Mouse (Mus musculus) neural tube, embryonic 12.5 days (tissue): Measurements from ENCODE around the gene Tnip3. TPM values are rescaled to one million over a fixed set of nuclear protein-coding genes. Genes with fewer than 3 reads are reported as not detected.

ENCODE experiments used
- ATAC-seq: fragments of 200-750 bp; cut with Nextera tagmentation; 2 replicates; pipeline ENCODE4 v1.8.0; 2017; ENCODE audit warnings: low read depth, mild to moderate bottlenecking, moderate TSS enrichment, moderate library complexity; ENCODE audit not compliant: low FRiP score
- H3K27ac ChIP-seq: fragments of 300-500 bp; sonication (generic); 2 replicates; pipeline ENCODE4 v1.5.1; 2016
- H3K27me3 ChIP-seq: fragments of 300-500 bp; sonication (generic); replicated peaks from 2 replicates; pipeline ENCODE4 v1.6.1; 2016; ENCODE audit warnings: mild to moderate bottlenecking
- H3K36me3 ChIP-seq: fragments of 300-500 bp; sonication (generic); 2 replicates; pipeline ENCODE4 v1.6.1; 2016; ENCODE audit warnings: mild to moderate bottlenecking
- H3K4me1 ChIP-seq: fragments of 300-500 bp; sonication (generic); 2 replicates; pipeline ENCODE4 v1.6.1; 2016
- H3K4me2 ChIP-seq: fragments of 300-500 bp; sonication (generic); replicated peaks from 2 replicates; pipeline ENCODE4 v1.6.1; 2016; ENCODE audit warnings: mild to moderate bottlenecking
- H3K4me3 ChIP-seq: fragments of 300-500 bp; sonication (generic); 2 replicates; pipeline ENCODE4 v1.5.1; 2016
- H3K9ac ChIP-seq: fragments of 300-500 bp; sonication (generic); 2 replicates; pipeline ENCODE4 v1.6.1; 2016; ENCODE audit warnings: mild to moderate bottlenecking
- H3K9me3 ChIP-seq: fragments of 300-500 bp; sonication (generic); 2 replicates; pipeline ENCODE4 v1.6.1; 2016; ENCODE audit warnings: mild to moderate bottlenecking
- WGBS: fragments of 180-500 bp; shearing (Covaris S2); methylation state at CpG from one replicate; pipeline ENCODE4 v1.1.7; 2016; 5-methylcytosine and 5-hydroxymethylcytosine counted together
- polyA plus RNA-seq: library from polyadenylated mRNA; unstranded; fragments of >200 nt; fragmentation: Nextera tagmentation; extraction: Ambion mirVana; gene quantifications from 2 replicates; pipeline ENCODE4 v1.2.1, GENCODE M21; 2016

Gene Tnip3
- polyA plus RNA-seq, result not detected in 2 replicates

- H3K4me2 ChIP-seq, result no peak within 1 kb of the TSS
- no peak within 1 kb of the TSS for H3K27ac ChIP-seq
- no peaks in the 10 kb centered on the region for H3K36me3 ChIP-seq
- ATAC-seq, result no peak
- H3K9ac ChIP-seq, result no peak within 1 kb of the TSS
- H3K9me3 ChIP-seq, result no peaks in the 10 kb centered on the region
- no peak within 1 kb of the TSS for H3K4me3 ChIP-seq
- 90% methylated on average over 5 of the region's 5 CpGs for WGBS
- H3K27me3 ChIP-seq, result no peaks in the 10 kb centered on the region
- H3K4me1 ChIP-seq, result no peaks in the 10 kb centered on the region
Observed at GRCm38 (mm10) chr6:65525192-65525591, at the start of gene Tnip3. TSS of gene Tnip3 (plus strand) at chr6:65525313.

- H3K4me2 ChIP-seq, result no peak overlapping the region
- no peaks in the 10 kb centered on the region for H3K27me3 ChIP-seq
- no peaks in the 10 kb centered on the region for H3K36me3 ChIP-seq
- H3K9ac ChIP-seq, result no peak overlapping the region
- no peak overlapping the region for H3K27ac ChIP-seq
- ATAC-seq, result no peak
- no peaks in the 10 kb centered on the region for H3K9me3 ChIP-seq
- H3K4me3 ChIP-seq, result no peak overlapping the region
- H3K4me1 ChIP-seq, result no peaks in the 10 kb centered on the region
Observed at GRCm38 (mm10) chr6:65498786-65499185, 26.3 kb upstream of the Tnip3 start.

GRCm38 (mm10) chr6:65510051-65510669 is 15.0 kb upstream of the Tnip3 start:
- H3K9ac ChIP-seq, result no peak overlapping the region
- no peaks in the 10 kb centered on the region for H3K27me3 ChIP-seq
- no peak overlapping the region for H3K27ac ChIP-seq
- H3K36me3 ChIP-seq, result no peaks in the 10 kb centered on the region
- 49% methylated on average over 4 of the region's 4 CpGs for WGBS
- ATAC-seq, result peak; percentile 93
- H3K4me3 ChIP-seq, result no peak overlapping the region
- H3K4me1 ChIP-seq, result no peaks in the 10 kb centered on the region
- H3K9me3 ChIP-seq, result no peaks in the 10 kb centered on the region
- no peak overlapping the region for H3K4me2 ChIP-seq

GRCm38 (mm10) chr6:65513813-65514212 is 11.3 kb upstream of the Tnip3 start:
- H3K36me3 ChIP-seq, result no peaks in the 10 kb centered on the region
- no peaks in the 10 kb centered on the region for H3K9me3 ChIP-seq
- no peak overlapping the region for H3K9ac ChIP-seq
- H3K4me2 ChIP-seq, result no peak overlapping the region
- H3K4me3 ChIP-seq, result no peak overlapping the region
- H3K4me1 ChIP-seq, result no peaks in the 10 kb centered on the region
- H3K27me3 ChIP-seq, result no peaks in the 10 kb centered on the region
- 97% methylated on average over 3 of the region's 3 CpGs for WGBS
- H3K27ac ChIP-seq, result no peak overlapping the region
- ATAC-seq, result no peak

GRCm38 (mm10) chr6:65516759-65517158 is 8.4 kb upstream of the Tnip3 start:
- 88% methylated on average over 8 of the region's 8 CpGs for WGBS
- H3K4me3 ChIP-seq, result no peak overlapping the region
- H3K4me2 ChIP-seq, result no peak overlapping the region
- no peak for ATAC-seq
- H3K9ac ChIP-seq, result no peak overlapping the region
- H3K9me3 ChIP-seq, result no peaks in the 10 kb centered on the region
- no peaks in the 10 kb centered on the region for H3K27me3 ChIP-seq
- H3K36me3 ChIP-seq, result no peaks in the 10 kb centered on the region
- H3K4me1 ChIP-seq, result no peaks in the 10 kb centered on the region
- H3K27ac ChIP-seq, result no peak overlapping the region

- H3K9me3 ChIP-seq, result no peaks in the 10 kb centered on the region
Observed at GRCm38 (mm10) chr6:65520821-65521220, 4.3 kb upstream of the Tnip3 start.

GRCm38 (mm10) chr6:65527892-65528291 is 2.8 kb downstream of the Tnip3 start:
- Histone ChIP-seq H3K36me3 (no peaks in the 10 kb centered on the region), H3K27me3 (no peaks in the 10 kb centered on the region), H3K27ac (no peak overlapping the region), H3K9me3 (no peaks in the 10 kb centered on the region), H3K4me2 (no peak overlapping the region), H3K4me3 (no peak overlapping the region), H3K4me1 (no peaks in the 10 kb centered on the region), H3K9ac (no peak overlapping the region)
- WGBS, result 86% methylated on average over 1 of the region's 1 CpGs
- ATAC-seq, result no peak

More at GRCm38 (mm10) chr6:65520821-65521220, 4.3 kb upstream of the Tnip3 start:
- Histone ChIP-seq H3K4me1 (no peaks in the 10 kb centered on the region), H3K27ac (no peak overlapping the region), H3K9ac (no peak overlapping the region), H3K36me3 (no peaks in the 10 kb centered on the region), H3K4me3 (no peak overlapping the region), H3K4me2 (no peak overlapping the region), H3K27me3 (no peaks in the 10 kb centered on the region)
- 84% methylated on average over 3 of the region's 3 CpGs for WGBS
- ATAC-seq, result no peak

GRCm38 (mm10) chr6:65531232-65531848 is 6.2 kb downstream of the Tnip3 start:
- 58% methylated on average over 3 of the region's 3 CpGs for WGBS
- no peak overlapping the region for H3K9ac ChIP-seq
- H3K4me2 ChIP-seq, result no peak overlapping the region
- H3K27ac ChIP-seq, result no peak overlapping the region
- no peak overlapping the region for H3K4me3 ChIP-seq
- no peaks in the 10 kb centered on the region for H3K27me3 ChIP-seq
- H3K9me3 ChIP-seq, result no peaks in the 10 kb centered on the region
- no peaks in the 10 kb centered on the region for H3K4me1 ChIP-seq
- peak; percentile 58; the same call in 1 of the 2 replicates for ATAC-seq
- H3K36me3 ChIP-seq, result no peaks in the 10 kb centered on the region

GRCm38 (mm10) chr6:65533687-65534086 is 8.6 kb downstream of the Tnip3 start:
- Histone ChIP-seq H3K4me1 (no peaks in the 10 kb centered on the region), H3K27me3 (no peaks in the 10 kb centered on the region), H3K9me3 (no peaks in the 10 kb centered on the region), H3K27ac (no peak overlapping the region), H3K4me3 (no peak overlapping the region), H3K9ac (no peak overlapping the region), H3K36me3 (no peaks in the 10 kb centered on the region), H3K4me2 (no peak overlapping the region)
- ATAC-seq, result no peak
- WGBS, result 96% methylated on average over 1 of the region's 1 CpGs

- no peak overlapping the region for H3K9ac ChIP-seq
- H3K9me3 ChIP-seq, result no peaks in the 10 kb centered on the region
- no peaks in the 10 kb centered on the region for H3K27me3 ChIP-seq
- H3K4me1 ChIP-seq, result no peaks in the 10 kb centered on the region
- no peak for ATAC-seq
- H3K4me2 ChIP-seq, result no peak overlapping the region
- no peak overlapping the region for H3K27ac ChIP-seq
- WGBS, result 75% methylated on average over 5 of the region's 5 CpGs
- no peaks in the 10 kb centered on the region for H3K36me3 ChIP-seq
- no peak overlapping the region for H3K4me3 ChIP-seq
Observed at GRCm38 (mm10) chr6:65537327-65537884, 12.3 kb downstream of the Tnip3 start.

- H3K27ac ChIP-seq, result no peak overlapping the region
- H3K9me3 ChIP-seq, result no peaks in the 10 kb centered on the region
- no peak overlapping the region for H3K4me2 ChIP-seq
- H3K27me3 ChIP-seq, result no peaks in the 10 kb centered on the region
- no peak for ATAC-seq
- no peaks in the 10 kb centered on the region for H3K4me1 ChIP-seq
- no peak overlapping the region for H3K4me3 ChIP-seq
- H3K36me3 ChIP-seq, result no peaks in the 10 kb centered on the region
- no peak overlapping the region for H3K9ac ChIP-seq
- 76% methylated on average over 9 of the region's 9 CpGs for WGBS
Observed at GRCm38 (mm10) chr6:65538022-65538652, 13.0 kb downstream of the Tnip3 start.

- no peaks in the 10 kb centered on the region for H3K36me3 ChIP-seq
Observed at GRCm38 (mm10) chr6:65538921-65539320, 13.8 kb downstream of the Tnip3 start.

More at GRCm38 (mm10) chr6:65538921-65539320, 13.8 kb downstream of the Tnip3 start:
- Histone ChIP-seq H3K9ac (no peak overlapping the region), H3K9me3 (no peaks in the 10 kb centered on the region), H3K4me3 (no peak overlapping the region), H3K27me3 (no peaks in the 10 kb centered on the region), H3K27ac (no peak overlapping the region), H3K4me1 (no peaks in the 10 kb centered on the region), H3K4me2 (no peak overlapping the region)
- no peak for ATAC-seq
- 80% methylated on average over 3 of the region's 3 CpGs for WGBS
